ENCODE assay signal across 11 mouse cellular contexts in genomic region chr10:62530183-62530582, GRCm38 (mm10). TPM values are rescaled to one million over a fixed set of nuclear protein-coding genes. Genes with fewer than 3 reads are reported as not detected.
DNase-seq lines count a peak whose midpoint lies in the region; ATAC-seq and TF ChIP-seq lines count a peak whose summit lies in the region.
"Had no signal": no experiment of that assay in that cellular context is flagged by ENCODE, and none has a peak within 500 bp of the region (broad histone marks: within the 10 kb centered on the region; RNA-seq: fewer than 3 reads in every experiment).

No protein-coding gene starts in this region.

- TF ChIP-seq CTCF in heart, adult 2 months (IDR thresholded peaks at IDR 0.05) = no peak

- peak; percentile 83; the same call in 1 of the 2 replicates for TF ChIP-seq EP300 in heart, adult 2 months (IDR thresholded peaks at IDR 0.05; ENCODE audit: insufficient read depth, low read depth, low read length)

- intact Hi-C loops in heart, adult 2 months (cut with DNase I) = loop anchor here (2.0 kb wide), 1 partner anchor 29 kb away; no protein-coding TSS in a partner anchor

- WGBS in heart, adult 2 months = 17% methylated on average over 9 of the region's 9 CpGs
- 75% methylated on average over 9 of the region's 9 CpGs for WGBS in heart, embryonic 10.5 days
- 89% methylated on average over 9 of the region's 9 CpGs for WGBS in forebrain, embryonic 16.5 days

- TF ChIP-seq POLR2A in heart, adult 2 months (IDR thresholded peaks at IDR 0.05; ENCODE audit: insufficient read depth, low read depth, low read length) = 0 out of 2 replicates have a peak, but pooled peaks have one; percentile 25

- peak overlapping the region; percentile 24 for H3K27ac ChIP-seq in heart, adult 2 months
- H3K27ac ChIP-seq in heart, embryonic 10.5 days = no peak overlapping the region
- H3K27ac ChIP-seq in forebrain, embryonic 16.5 days (ENCODE audit: low read length) = no peak overlapping the region
- H3K27ac ChIP-seq: limb, embryonic 15.5 days; midbrain, embryonic 13.5 days had no signal

- no peak overlapping the region for H3K4me3 ChIP-seq in heart, adult 2 months
- no peak overlapping the region for H3K4me3 ChIP-seq in heart, embryonic 10.5 days
- no peak overlapping the region for H3K4me3 ChIP-seq in forebrain, embryonic 16.5 days (replicated peaks; ENCODE audit: low read length)
- H3K4me3 ChIP-seq: limb, embryonic 15.5 days; midbrain, embryonic 13.5 days had no signal

- H3K27me3 ChIP-seq in heart, adult 2 months (ENCODE audit: control insufficient read depth, insufficient read depth, low read length) = no peaks in the 10 kb centered on the region
- H3K27me3 ChIP-seq in heart, embryonic 10.5 days (ENCODE audit: insufficient read depth, poor library complexity, severe bottlenecking) = no peaks in the 10 kb centered on the region
- no peaks in the 10 kb centered on the region for H3K27me3 ChIP-seq in forebrain, embryonic 16.5 days (replicated peaks; ENCODE audit: control insufficient read depth, insufficient read depth, low read length)
- H3K27me3 ChIP-seq: limb, embryonic 15.5 days; midbrain, embryonic 13.5 days had no signal

- H3K36me3 ChIP-seq in heart, adult 2 months (ENCODE audit: control insufficient read depth, insufficient read depth, low read length) = no peaks in the 10 kb centered on the region
- no peaks in the 10 kb centered on the region for H3K36me3 ChIP-seq in heart, embryonic 10.5 days
- no peaks in the 10 kb centered on the region for H3K36me3 ChIP-seq in forebrain, embryonic 16.5 days (ENCODE audit: control insufficient read depth, insufficient read depth)
- H3K36me3 ChIP-seq: limb, embryonic 15.5 days; midbrain, embryonic 13.5 days had no signal

- peak; percentile 72 to 79 for DNase-seq in heart, adult 2 months
- no peak for DNase-seq in heart, embryonic 10.5 days (ENCODE audit: low spot score)
- peak; percentile 49 for DNase-seq in gastrocnemius, postnatal 25 days
- DNase-seq in kidney, postnatal 10 days = peak; percentile 81
- peak; percentile 84 to 92 for DNase-seq in lung, postnatal 4 days
- DNase-seq in left cerebral cortex, adult 8-10 months (ENCODE audit: low spot score in 2 of 2) = no peak
- DNase-seq in ovary, adult 18-20 months (ENCODE audit: low spot score) = no peak

- peaks cover 6% of the 10 kb centered on the region for H3K4me1 ChIP-seq in heart, adult 2 months (ENCODE audit: control insufficient read depth, insufficient read depth, low read length)
- no peaks in the 10 kb centered on the region for H3K4me1 ChIP-seq in heart, embryonic 10.5 days
- H3K4me1 ChIP-seq in forebrain, embryonic 16.5 days (replicated peaks; ENCODE audit: control insufficient read depth, insufficient read depth, low read length) = no peaks in the 10 kb centered on the region
- H3K4me1 ChIP-seq: limb, embryonic 15.5 days; midbrain, embryonic 13.5 days had no signal

- H3K79me2 ChIP-seq in heart, adult 2 months (replicated peaks; ENCODE audit: control insufficient read depth, insufficient read depth, low read length) = no peaks in the 10 kb centered on the region

- no peak overlapping the region for H3K4me2 ChIP-seq in forebrain, embryonic 16.5 days (ENCODE audit: low read length)
- H3K4me2 ChIP-seq: limb, embryonic 15.5 days; midbrain, embryonic 13.5 days had no signal

- H3K9me3 ChIP-seq in heart, embryonic 10.5 days = no peaks in the 10 kb centered on the region
- H3K9me3 ChIP-seq in forebrain, embryonic 16.5 days (ENCODE audit: control insufficient read depth, low read length) = no peaks in the 10 kb centered on the region
- H3K9me3 ChIP-seq: limb, embryonic 15.5 days; midbrain, embryonic 13.5 days had no signal

- no peak for ATAC-seq in forebrain, embryonic 16.5 days
- ATAC-seq: midbrain, embryonic 13.5 days; Patski had no signal

- H3K9ac ChIP-seq in heart, adult 2 months (ENCODE audit: low read depth, low read length) = no peak overlapping the region
- no peak overlapping the region for H3K9ac ChIP-seq in forebrain, embryonic 16.5 days (replicated peaks; ENCODE audit: low read depth, low read length)
- H3K9ac ChIP-seq: limb, embryonic 15.5 days; midbrain, embryonic 13.5 days had no signal

RNA-seq across cellular contexts. Expression of gene Srgn, which starts 2.9 kb away (rescaled TPM):
- 10 to 100 TPM; 49.3 to 51.8 TPM for total RNA-seq in heart, adult 2 months (2021)
- polyA plus RNA-seq in heart, adult 2 months (2012; rRNA removed) = 23.8 and 39.0 TPM in 2 replicates
- 3.7 and 4.1 TPM in 2 replicates for polyA plus RNA-seq in heart, embryonic 10.5 days (2016; fragmentation: Nextera tagmentation; extraction: Ambion mirVana)
- 10 to 100 TPM; 13.0 to 14.3 TPM for total RNA-seq in gastrocnemius, postnatal 25 days (2021)
- polyA plus RNA-seq in forebrain, embryonic 16.5 days (2015; fragmentation: Nextera tagmentation; extraction: Ambion mirVana) = 8.6 and 9.3 TPM in 2 replicates
- total RNA-seq in left cerebral cortex, adult 8-10 months (2022) = 10 to 100 TPM in 2 of 4 experiments, 1 to 10 TPM in 2; 7.4 to 18.7 (median 11.6) TPM
- polyA plus RNA-seq: Patski had no signal

RNA-seq across cellular contexts. Expression of gene Vps26a, which starts 43.6 kb away (rescaled TPM):
- 10 to 100 TPM; 45.6 to 46.8 TPM for total RNA-seq in heart, adult 2 months (2021)
- polyA plus RNA-seq in heart, adult 2 months (2012; rRNA removed) = 21.2 and 36.0 TPM in 2 replicates
- polyA plus RNA-seq in heart, embryonic 10.5 days (2016; fragmentation: Nextera tagmentation; extraction: Ambion mirVana) = 72.3 and 79.3 TPM in 2 replicates
- 10 to 100 TPM; 24.7 to 25.6 TPM for total RNA-seq in gastrocnemius, postnatal 25 days (2021)
- polyA plus RNA-seq in forebrain, embryonic 16.5 days (2015; fragmentation: Nextera tagmentation; extraction: Ambion mirVana) = 75.5 and 90.3 TPM in 2 replicates
- total RNA-seq in left cerebral cortex, adult 8-10 months (2022) = 10 to 100 TPM; 47.3 to 54.9 (median 51.6) TPM

RNA-seq across cellular contexts. Expression of gene Kif1bp, which starts 48.1 kb away (rescaled TPM):
- 10 to 100 TPM; 43.3 to 47.3 TPM for total RNA-seq in heart, adult 2 months (2021)
- polyA plus RNA-seq in heart, adult 2 months (2012; rRNA removed) = 23.0 and 35.6 TPM in 2 replicates
- polyA plus RNA-seq in heart, embryonic 10.5 days (2016; fragmentation: Nextera tagmentation; extraction: Ambion mirVana) = 31.5 and 33.9 TPM in 2 replicates
- 10 to 100 TPM; 22.5 to 26.7 TPM for total RNA-seq in gastrocnemius, postnatal 25 days (2021)
- 71.4 and 71.8 TPM in 2 replicates for polyA plus RNA-seq in forebrain, embryonic 16.5 days (2015; fragmentation: Nextera tagmentation; extraction: Ambion mirVana)
- 100 to 1,000 TPM; 161 to 183 (median 170) TPM for total RNA-seq in left cerebral cortex, adult 8-10 months (2022)

Comparison
In these comparisons a context has a peak if more than half of its experiments do, and no peak if none do; other contexts are left out.
1. DNase-seq: peak in heart, adult 2 months (2 of 2), gastrocnemius, postnatal 25 days (single experiment), kidney, postnatal 10 days (single experiment) and lung, postnatal 4 days (2 of 2); none in heart, embryonic 10.5 days (single experiment), left cerebral cortex, adult 8-10 months (0 of 2) and ovary, adult 18-20 months (single experiment).